ENCODE assay signal across 14 mouse cellular contexts in the genomic region with DNA sequence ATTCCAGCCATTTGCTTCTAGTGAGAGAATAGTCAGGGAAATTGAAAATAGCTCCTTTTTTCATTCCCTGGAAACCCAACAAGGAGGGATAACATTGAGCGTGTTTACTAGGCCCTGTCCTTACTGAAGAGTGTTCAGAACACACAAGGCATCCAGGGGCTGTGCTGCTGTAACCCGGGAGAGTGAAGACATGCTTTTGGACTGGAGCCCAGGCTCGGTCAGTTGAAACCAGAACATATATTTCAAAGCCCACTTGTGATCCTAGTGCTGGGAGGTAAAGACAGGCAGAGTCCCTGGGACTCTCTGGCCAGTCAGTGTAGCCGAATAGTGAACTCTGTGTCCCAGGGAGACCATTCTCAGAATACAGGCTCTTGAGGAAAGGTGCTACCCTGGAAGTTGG.
DNase-seq lines count a peak whose midpoint lies in the region; ATAC-seq and TF ChIP-seq lines count a peak whose summit lies in the region.
"Had no signal": no experiment of that assay in that cellular context is flagged by ENCODE, and none has a peak within 500 bp of the region (broad histone marks: within the 10 kb centered on the region; RNA-seq: fewer than 3 reads in every experiment).

No protein-coding gene starts in this region.

- ATAC-seq in heart, embryonic 13.5 days (ENCODE audit: extremely low read depth, insufficient number of reproducible peaks, low FRiP score, low TSS enrichment): peak; percentile 74; the same call in 1 of the 2 replicates
- no peak for ATAC-seq in limb, embryonic 14.5 days (ENCODE audit: low FRiP score, low read depth)
- ATAC-seq: forebrain, embryonic 15.5 days had no signal

- H3K4me3 ChIP-seq in heart, embryonic 13.5 days: no peak overlapping the region
- H3K4me3 ChIP-seq in limb, embryonic 14.5 days (replicated peaks; ENCODE audit: low read length): no peak overlapping the region
- H3K4me3 ChIP-seq: embryonic facial prominence, embryonic 13.5 days; forebrain, embryonic 15.5 days; liver, embryonic 12.5 days; neural tube, embryonic 12.5 days had no signal

- H3K4me1 ChIP-seq in heart, embryonic 13.5 days: peaks cover 55% of the 10 kb centered on the region
- H3K4me1 ChIP-seq in limb, embryonic 14.5 days (ENCODE audit: control insufficient read depth, insufficient read depth, low read length): peaks cover 8% of the 10 kb centered on the region; the same call in 1 of the 2 replicates
- H3K4me1 ChIP-seq: forebrain, embryonic 15.5 days; neural tube, embryonic 12.5 days had no signal

- H3K4me2 ChIP-seq in heart, embryonic 13.5 days: no peak overlapping the region
- H3K4me2 ChIP-seq in limb, embryonic 14.5 days (replicated peaks; ENCODE audit: low read depth, low read length, severe bottlenecking): no peak overlapping the region
- H3K4me2 ChIP-seq: embryonic facial prominence, embryonic 13.5 days; forebrain, embryonic 15.5 days; neural tube, embryonic 12.5 days had no signal

- H3K27me3 ChIP-seq in heart, embryonic 13.5 days (replicated peaks): no peaks in the 10 kb centered on the region
- H3K27me3 ChIP-seq in limb, embryonic 14.5 days (ENCODE audit: control insufficient read depth, insufficient read depth, low read length): no peaks in the 10 kb centered on the region
- H3K27me3 ChIP-seq: embryonic facial prominence, embryonic 13.5 days; forebrain, embryonic 15.5 days; liver, embryonic 12.5 days; neural tube, embryonic 12.5 days had no signal

- H3K9ac ChIP-seq in heart, embryonic 13.5 days: no peak overlapping the region
- H3K9ac ChIP-seq in limb, embryonic 14.5 days (ENCODE audit: low read depth, low read length, severe bottlenecking): no peak overlapping the region
- H3K9ac ChIP-seq: embryonic facial prominence, embryonic 13.5 days; forebrain, embryonic 15.5 days; liver, embryonic 12.5 days; neural tube, embryonic 12.5 days had no signal

- no peak for DNase-seq in heart, adult 11 months
- peak; percentile 7 for DNase-seq in left cerebral cortex, postnatal 4 days
- no peak for DNase-seq in left cerebral cortex, adult 8-10 months (ENCODE audit: low spot score in 2 of 2)
- peak; percentile 38 for DNase-seq in adipocyte (ENCODE audit: low spot score)
- DNase-seq in limb, embryonic 14.5 days (ENCODE audit: low spot score): peak; percentile 35
- DNase-seq in left cerebral cortex, adult 18-20 months (ENCODE audit: low spot score in 2 of 2): no peak
- DNase-seq in thymus, postnatal 4 days: no peak
- DNase-seq: kidney, adult 8-10 months; right cerebral cortex, adult 18-20 months had no signal

- no peaks in the 10 kb centered on the region for H3K9me3 ChIP-seq in heart, embryonic 13.5 days
- H3K9me3 ChIP-seq in limb, embryonic 14.5 days (ENCODE audit: control insufficient read depth, low read length): no peaks in the 10 kb centered on the region
- H3K9me3 ChIP-seq: embryonic facial prominence, embryonic 13.5 days; forebrain, embryonic 15.5 days; liver, embryonic 12.5 days; neural tube, embryonic 12.5 days had no signal

- H3K27ac ChIP-seq in heart, embryonic 13.5 days (replicated peaks): peak overlapping the region; percentile 78
- H3K27ac ChIP-seq in limb, embryonic 14.5 days (replicated peaks; ENCODE audit: low read depth, low read length): 0 out of 2 replicates have a peak overlapping the region, but pooled peaks have one; percentile 9
- H3K27ac ChIP-seq: embryonic facial prominence, embryonic 13.5 days; forebrain, embryonic 15.5 days; neural tube, embryonic 12.5 days had no signal

- H3K36me3 ChIP-seq in heart, embryonic 13.5 days: peaks cover 9% of the 10 kb centered on the region
- H3K36me3 ChIP-seq in limb, embryonic 14.5 days (ENCODE audit: control insufficient read depth, insufficient read depth, low read length): 0 out of 2 replicates have a peak, but pooled peaks cover 3% of the 10 kb centered on the region

- 19% methylated on average over 4 of the region's 4 CpGs for WGBS in heart, embryonic 13.5 days
- 46% methylated on average over 4 of the region's 4 CpGs for whole genome bisulfite sequencing in limb, embryonic 14.5 days

- TF ChIP-seq POLR2A in limb, embryonic 14.5 days (IDR thresholded peaks at IDR 0.05; ENCODE audit: borderline replicate concordance, extremely low read depth, insufficient read depth, insufficient read length): no peak

- intact Hi-C loops in left cerebral cortex, postnatal 4 days (cut with DNase I): no loop called here

Comparison
In these comparisons a context has a peak if more than half of its experiments do, and no peak if none do; other contexts are left out.
1. DNase-seq: peak in left cerebral cortex, postnatal 4 days (single experiment), adipocyte (single experiment) and limb, embryonic 14.5 days (single experiment); none in heart, adult 11 months (single experiment), left cerebral cortex, adult 8-10 months (0 of 2), left cerebral cortex, adult 18-20 months (0 of 2) and thymus, postnatal 4 days (single experiment).